Mouse (Mus musculus): Measurements from ENCODE around the gene Mgat4a.

DNA sequence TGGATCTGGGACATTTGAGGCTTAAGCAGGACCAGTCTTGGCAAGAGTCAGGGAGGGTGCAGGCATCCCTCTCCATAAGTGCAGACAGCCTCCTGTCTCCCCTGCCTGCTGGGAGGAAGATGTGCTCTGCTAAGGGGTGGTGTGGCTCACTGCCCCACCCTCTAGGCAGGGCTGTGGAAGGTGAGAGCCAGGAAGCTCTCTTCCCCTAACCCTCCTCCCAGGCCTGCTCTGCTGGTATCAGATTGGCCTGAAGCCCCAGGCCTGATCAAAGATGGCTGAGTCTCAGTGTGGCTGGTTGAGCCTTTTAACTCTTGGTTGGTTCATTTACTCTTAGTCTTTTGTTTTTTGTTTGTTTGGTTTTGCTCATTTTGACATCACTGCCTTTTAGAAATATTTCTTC is 131.2 kb downstream of the Mgat4a start:
- no peak for TF ChIP-seq GATA2 (IDR thresholded peaks at IDR 0.05; ENCODE audit: borderline replicate concordance, low read depth, low read length)
- TF ChIP-seq CTCF (IDR thresholded peaks at IDR 0.05; ENCODE audit: low read depth, low read length), result no peak

Data from G1E (cell line).